Mouse (Mus musculus): ENCODE data around the gene Flot1.

The Flot1 gene

GRCm38 (mm10) chr17:35822964-35823937, at the start of gene Flot1:
TSS of gene Flot1 (plus strand) at chr17:35823230.
- peak; percentile 92 for DNase-seq (ENCODE audit: extremely low spot score)

DNA sequence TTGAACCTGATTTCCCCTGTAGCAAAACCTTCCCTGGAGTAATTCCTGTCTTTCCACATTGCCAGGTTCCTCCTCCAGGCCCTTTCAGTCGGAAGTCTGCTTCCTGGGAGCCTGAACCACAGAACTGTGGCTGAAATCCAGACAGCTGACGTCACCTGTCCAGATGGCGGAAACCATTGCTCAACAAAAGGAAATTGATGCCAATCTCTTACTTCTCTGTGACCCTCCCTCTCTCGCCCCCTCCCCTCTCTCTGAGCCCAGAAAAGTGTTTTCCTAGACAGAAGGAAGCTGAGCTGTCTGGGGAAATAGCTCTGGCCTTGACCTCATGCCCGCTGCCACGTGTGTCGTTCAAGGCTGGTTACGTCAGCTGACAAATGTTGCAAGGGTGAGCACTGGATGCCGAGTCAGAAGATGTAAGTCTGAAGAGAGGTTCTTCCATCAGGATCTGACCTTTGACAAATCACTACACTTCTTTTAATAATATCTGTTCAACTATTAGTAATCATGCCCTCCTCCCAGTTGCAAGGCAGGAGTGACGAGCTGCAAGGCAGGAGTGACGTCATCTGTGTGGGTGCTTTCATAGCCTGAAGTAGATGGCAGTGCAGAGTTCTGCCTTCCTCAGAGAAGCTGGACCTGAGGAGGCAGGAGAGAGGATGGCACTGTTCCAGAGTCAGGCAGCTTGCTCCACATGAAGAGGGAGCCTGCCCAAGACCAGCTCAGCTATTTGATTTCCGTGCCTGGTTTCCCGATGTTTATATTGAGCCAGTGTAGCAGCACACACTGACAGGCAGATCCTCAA, 46.0 kb upstream of the Flot1 start:
- no peak for DNase-seq (ENCODE audit: extremely low spot score)

DNA sequence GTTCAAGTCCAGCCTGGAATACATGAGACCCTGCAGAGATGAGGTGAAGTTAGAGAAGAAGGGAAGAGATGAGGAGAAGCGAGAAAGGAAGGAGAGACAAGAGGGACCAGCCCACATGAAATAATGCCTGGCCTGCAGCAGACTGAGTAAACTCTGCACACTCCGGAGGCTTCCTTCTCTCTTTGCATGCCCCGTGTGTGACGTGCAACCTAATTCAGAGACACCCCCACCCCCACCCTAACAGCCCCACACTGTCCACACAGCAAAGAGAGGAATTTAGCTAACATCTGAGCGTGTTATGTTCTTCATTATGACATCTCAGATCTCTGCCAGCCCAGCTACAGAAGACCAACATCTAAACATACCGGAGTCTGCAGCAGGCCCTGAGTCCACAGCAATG, 44.1 kb upstream of the Flot1 start:
- DNase-seq (ENCODE audit: extremely low spot score): no peak

DNA sequence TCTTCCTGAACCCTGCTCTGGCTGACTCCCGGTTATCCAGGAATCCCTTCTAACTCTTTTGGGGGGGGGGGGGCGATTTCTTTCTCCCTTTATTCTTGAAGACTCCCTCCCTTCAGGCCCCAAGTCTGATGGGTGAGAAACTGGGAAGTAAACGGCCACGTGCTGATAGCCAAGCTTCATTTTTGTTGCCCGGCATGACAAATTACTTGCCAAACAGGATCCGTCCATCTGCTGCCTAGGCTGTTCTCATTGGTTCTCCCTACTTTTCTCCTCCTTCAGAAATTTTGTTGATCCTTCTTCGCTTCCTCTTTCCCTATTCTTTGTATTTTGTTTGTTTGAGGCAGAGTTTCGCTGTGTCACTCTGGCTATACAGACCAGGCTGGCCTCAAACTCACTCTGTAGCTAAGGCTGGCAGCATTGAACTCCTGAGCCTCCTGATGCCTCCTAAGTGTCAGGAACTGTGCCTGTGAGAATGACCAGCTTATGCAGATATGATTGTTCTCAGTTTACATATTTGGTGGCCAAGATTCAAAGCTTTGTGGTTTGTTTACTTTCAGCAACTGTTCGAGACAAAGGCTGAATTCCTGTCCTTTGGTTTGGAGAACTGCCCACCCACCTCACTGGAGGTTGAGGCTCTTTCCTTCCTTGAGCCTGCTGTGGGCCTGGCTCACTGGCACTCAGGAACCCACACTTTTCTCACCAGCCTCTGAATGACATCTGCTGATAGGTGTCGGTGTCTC, 43.4 kb upstream of the Flot1 start:
- no peak for DNase-seq (ENCODE audit: extremely low spot score)

GRCm38 (mm10) chr17:35780362-35780761, 42.7 kb upstream of the Flot1 start:
- DNase-seq (ENCODE audit: extremely low spot score): no peak

DNA sequence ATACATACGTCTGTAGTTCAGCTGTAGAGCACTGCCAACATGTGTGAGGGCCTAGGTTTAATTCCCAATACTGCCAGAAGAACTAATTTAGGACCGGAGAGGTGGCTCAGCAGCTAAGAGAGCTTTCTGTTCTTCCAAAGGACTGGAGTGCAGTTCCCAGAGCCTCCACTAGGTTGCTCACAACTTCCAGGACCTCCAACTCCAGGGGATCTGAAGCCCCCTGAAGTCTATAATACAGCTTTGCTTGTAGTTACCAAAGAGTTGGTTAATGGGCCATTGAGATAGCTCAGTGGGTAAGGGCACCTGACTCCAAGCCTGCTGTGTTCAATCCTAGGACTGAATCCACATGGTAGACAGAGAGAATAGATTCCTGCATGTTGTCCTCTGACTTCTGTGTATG, 40.6 kb upstream of the Flot1 start:
- DNase-seq (ENCODE audit: extremely low spot score): no peak

DNA sequence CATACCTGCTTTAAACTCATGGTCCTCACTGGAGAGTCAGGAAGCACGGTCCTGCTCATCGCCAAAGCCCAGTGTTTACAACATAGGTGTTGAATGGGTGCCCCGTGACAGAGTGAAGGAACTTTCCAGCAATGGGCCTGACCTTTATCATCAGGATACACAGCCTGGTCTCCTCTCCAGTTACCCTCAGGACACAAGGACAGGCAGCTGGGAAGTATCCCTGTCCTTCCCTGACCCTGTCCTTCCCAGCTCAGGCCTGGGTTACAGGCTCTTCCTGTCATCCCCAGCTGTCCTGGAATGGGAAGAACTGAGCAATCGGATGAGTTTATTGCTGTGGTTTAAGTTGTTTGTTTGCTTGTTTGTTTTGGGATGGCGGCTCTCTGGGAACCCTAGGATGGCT, 40.1 kb upstream of the Flot1 start:
- DNase-seq (ENCODE audit: extremely low spot score): no peak

- DNase-seq (ENCODE audit: extremely low spot score): no peak
These were observed 39.1 kb upstream of the Flot1 start for GRCm38 (mm10) chr17:35783944-35784343.

- DNase-seq (ENCODE audit: extremely low spot score): no peak
These were observed 37.9 kb upstream of the Flot1 start for GRCm38 (mm10) chr17:35785140-35785539.

DNA sequence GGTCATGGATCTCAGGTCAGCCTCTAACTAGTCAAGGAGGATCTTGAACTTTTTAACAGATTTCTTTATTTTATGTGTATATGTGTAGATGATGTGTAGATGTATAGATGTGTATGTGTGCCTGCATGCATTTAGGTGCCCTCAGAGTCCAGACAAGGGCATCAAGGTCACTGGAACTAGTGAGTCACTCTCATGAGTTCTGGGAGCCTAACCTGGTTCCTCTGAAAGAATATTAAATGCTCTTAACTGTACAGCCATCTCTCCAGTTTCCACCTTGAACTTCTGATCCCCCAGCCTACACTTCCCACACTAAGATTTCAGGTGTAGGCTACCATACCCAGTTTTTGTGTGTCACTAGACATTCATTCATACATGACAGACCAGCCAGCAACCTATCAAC, 35.5 kb upstream of the Flot1 start:
- DNase-seq (ENCODE audit: extremely low spot score): no peak

GRCm38 (mm10) chr17:35788025-35788424, 35.0 kb upstream of the Flot1 start:
- DNase-seq (ENCODE audit: extremely low spot score): no peak

DNA sequence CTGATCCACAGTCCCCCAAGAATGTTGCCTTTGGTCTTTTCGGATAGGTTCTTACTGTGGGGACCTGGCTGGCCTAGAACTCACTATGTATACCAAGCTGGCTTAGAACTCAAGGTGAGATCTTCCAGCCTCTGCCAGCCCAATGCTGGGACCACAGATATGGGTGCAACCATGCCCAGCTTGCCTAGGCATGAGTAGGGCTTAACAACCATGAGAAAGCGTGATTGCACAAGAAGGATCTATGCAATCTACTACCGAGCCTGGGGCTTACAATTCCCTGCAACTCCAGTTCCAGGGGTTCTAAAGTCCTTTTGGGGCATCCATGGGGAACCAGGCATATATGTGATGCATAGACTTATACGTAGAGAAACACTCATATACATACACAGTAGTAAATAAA, 32.1 kb upstream of the Flot1 start:
- DNase-seq (ENCODE audit: extremely low spot score): no peak

DNA sequence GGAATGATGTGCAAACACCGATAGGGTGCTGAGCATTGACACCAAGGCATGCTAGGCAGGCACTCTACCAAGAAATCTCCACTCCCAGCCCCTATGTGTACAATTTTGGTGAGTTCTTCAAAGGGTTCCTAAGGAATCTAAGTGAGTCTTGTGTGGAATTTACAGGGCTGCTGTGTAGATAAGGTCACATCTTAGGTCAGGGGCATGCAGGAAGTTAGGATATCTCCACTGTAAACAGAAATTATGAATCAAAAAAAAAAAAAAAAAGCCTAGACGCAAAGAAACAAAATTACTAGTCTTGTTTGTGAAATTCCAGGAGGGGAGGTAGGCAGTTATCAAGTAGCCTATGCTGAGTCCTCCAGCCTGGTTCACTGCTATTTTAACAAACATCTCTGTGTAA, 30.2 kb upstream of the Flot1 start:
- DNase-seq (ENCODE audit: extremely low spot score): no peak

DNA sequence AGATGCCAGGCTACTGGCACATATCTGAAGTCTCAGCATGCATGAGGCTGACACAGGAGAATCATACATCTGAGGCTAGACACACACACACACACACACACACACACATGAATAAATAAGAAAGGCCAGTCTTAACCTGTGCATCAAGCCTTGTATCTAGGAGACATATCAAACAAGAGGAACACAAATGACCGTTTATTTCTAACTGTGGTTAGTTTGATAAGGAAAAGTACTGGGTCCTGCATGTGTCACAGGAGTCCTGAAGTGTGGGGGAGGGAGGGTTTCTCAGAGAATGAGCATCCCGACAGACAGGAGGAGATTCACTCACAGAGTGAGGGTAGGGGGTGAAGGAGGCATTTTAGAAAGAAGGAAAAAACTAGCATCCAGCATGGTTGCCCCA, 27.9 kb upstream of the Flot1 start:
- no peak for DNase-seq (ENCODE audit: extremely low spot score)

- no peak for DNase-seq (ENCODE audit: extremely low spot score)
These were observed 27.4 kb upstream of the Flot1 start for GRCm38 (mm10) chr17:35795656-35796055.

GRCm38 (mm10) chr17:35796835-35797234, 26.2 kb upstream of the Flot1 start:
- DNase-seq (ENCODE audit: extremely low spot score): no peak

DNA sequence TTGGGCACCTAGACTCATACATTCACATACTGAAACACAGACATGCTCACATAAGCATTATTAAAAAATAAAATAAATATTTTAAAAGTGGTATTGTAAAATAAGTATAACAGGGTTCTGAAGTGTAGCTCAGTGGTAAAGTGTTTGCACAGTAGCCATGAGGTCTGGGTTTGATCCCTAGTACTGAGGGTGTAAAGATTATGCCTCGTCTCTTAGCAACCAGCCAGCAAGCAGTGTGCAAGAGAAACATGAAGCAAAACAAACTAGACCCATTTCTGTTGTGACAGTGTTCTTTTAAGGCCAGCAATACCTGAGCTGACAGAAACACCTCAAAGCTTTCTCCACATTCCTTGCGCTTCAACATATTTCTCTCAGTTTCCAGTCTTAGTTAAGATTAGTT, 22.1 kb upstream of the Flot1 start:
- DNase-seq (ENCODE audit: extremely low spot score): no peak

- DNase-seq (ENCODE audit: extremely low spot score): no peak
These were observed 20.0 kb upstream of the Flot1 start for GRCm38 (mm10) chr17:35803020-35803419.

- no peak for DNase-seq (ENCODE audit: extremely low spot score)
These were observed 19.1 kb upstream of the Flot1 start for GRCm38 (mm10) chr17:35803858-35804399.

- DNase-seq (ENCODE audit: extremely low spot score): no peak
These were observed 15.0 kb upstream of the Flot1 start for GRCm38 (mm10) chr17:35808073-35808472.

GRCm38 (mm10) chr17:35809395-35809794, 13.6 kb upstream of the Flot1 start:
- DNase-seq (ENCODE audit: extremely low spot score): no peak
